Mouse (Mus musculus) embryonic facial prominence, embryonic 10.5 days (tissue): Measurements from ENCODE around the gene Ralgapa2. TPM values are rescaled to one million over a fixed set of nuclear protein-coding genes. Genes with fewer than 3 reads are reported as not detected.

Experiments used
- DNase-seq: peaks from one replicate; pipeline ENCODE4 v3.0.0-alpha.2; 2017; ENCODE audit warnings: low spot score
- H3K27ac ChIP-seq: fragments of 300-500 bp; sonication (generic); replicated peaks from 2 replicates; pipeline ENCODE4 v1.5.1; 2016; ENCODE audit warnings: mild to moderate bottlenecking
- H3K27me3 ChIP-seq: fragments of 300-500 bp; sonication (generic); replicated peaks from 2 replicates; pipeline ENCODE4 v1.6.1; 2016; ENCODE audit warnings: low read depth, mild to moderate bottlenecking; ENCODE audit not compliant: poor library complexity, severe bottlenecking
- H3K36me3 ChIP-seq: fragments of 300-500 bp; sonication (generic); replicated peaks from 2 replicates; pipeline ENCODE4 v1.6.1; 2016; ENCODE audit warnings: mild to moderate bottlenecking, moderate library complexity
- H3K4me1 ChIP-seq: fragments of 300-500 bp; sonication (generic); 2 replicates; pipeline ENCODE4 v1.6.1; 2016
- H3K4me3 ChIP-seq: fragments of 300-500 bp; sonication (generic); 2 replicates; pipeline ENCODE4 v1.5.1; 2016; ENCODE audit warnings: mild to moderate bottlenecking, moderate library complexity
- H3K9me3 ChIP-seq: fragments of 300-500 bp; sonication (generic); 2 replicates; pipeline ENCODE4 v1.6.1; 2016; ENCODE audit warnings: mild to moderate bottlenecking
- WGBS: fragments of 180-500 bp; shearing (Covaris S2); methylation state at CpG from one replicate; pipeline ENCODE4 v1.1.7; 2016; 5-methylcytosine and 5-hydroxymethylcytosine counted together
- polyA plus RNA-seq: library from polyadenylated mRNA; unstranded; fragments of >200 nt; fragmentation: Nextera tagmentation; extraction: Ambion mirVana; gene quantifications from 2 replicates; pipeline ENCODE4 v1.2.1, GENCODE M21; 2016

Gene Ralgapa2
- polyA plus RNA-seq, 1 experiment from 2014 or later: 8.9 TPM

- no peak overlapping the region for H3K4me3 ChIP-seq
- no peaks in the 10 kb centered on the region for H3K36me3 ChIP-seq
- no peak for DNase-seq
- H3K9me3 ChIP-seq: no peaks in the 10 kb centered on the region
- H3K4me1 ChIP-seq: peaks cover 37% of the 10 kb centered on the region
- no peak overlapping the region; the same call in 1 of the 2 replicates for H3K27ac ChIP-seq
- H3K27me3 ChIP-seq: no peaks in the 10 kb centered on the region
- 72% methylated on average over 2 of the region's 2 CpGs for WGBS
Measured at GRCm38 (mm10) chr2:146363483-146363882, 148.7 kb downstream of the Ralgapa2 start.

- Histone ChIP-seq H3K9me3 (no peaks in the 10 kb centered on the region), H3K27ac (no peak overlapping the region; the same call in 1 of the 2 replicates), H3K36me3 (no peaks in the 10 kb centered on the region), H3K4me3 (no peak overlapping the region), H3K4me1 (peaks cover 37% of the 10 kb centered on the region), H3K27me3 (no peaks in the 10 kb centered on the region)
- WGBS: 80% methylated on average over 1 of the region's 1 CpGs
- no peak for DNase-seq
Measured at GRCm38 (mm10) chr2:146362932-146363331, 149.2 kb downstream of the Ralgapa2 start.

GRCm38 (mm10) chr2:146361969-146362368 lies 150.2 kb downstream of the Ralgapa2 start:
- H3K4me3 ChIP-seq: no peak overlapping the region
- 77% methylated on average over 4 of the region's 4 CpGs for WGBS
- no peaks in the 10 kb centered on the region for H3K9me3 ChIP-seq
- H3K4me1 ChIP-seq: peaks cover 34% of the 10 kb centered on the region
- no peaks in the 10 kb centered on the region for H3K36me3 ChIP-seq
- H3K27me3 ChIP-seq: no peaks in the 10 kb centered on the region
- H3K27ac ChIP-seq: no peak overlapping the region
- no peak for DNase-seq

GRCm38 (mm10) chr2:146361076-146361475 lies 151.1 kb downstream of the Ralgapa2 start:
- no peaks in the 10 kb centered on the region for H3K27me3 ChIP-seq
- no peaks in the 10 kb centered on the region for H3K9me3 ChIP-seq
- H3K4me3 ChIP-seq: no peak overlapping the region
- peaks cover 28% of the 10 kb centered on the region for H3K4me1 ChIP-seq
- H3K27ac ChIP-seq: no peak overlapping the region
- 76% methylated on average over 3 of the region's 3 CpGs for WGBS
- H3K36me3 ChIP-seq: no peaks in the 10 kb centered on the region
- no peak for DNase-seq

GRCm38 (mm10) chr2:146359676-146360075 lies 152.5 kb downstream of the Ralgapa2 start:
- H3K27me3 ChIP-seq: no peaks in the 10 kb centered on the region
- H3K36me3 ChIP-seq: no peaks in the 10 kb centered on the region
- H3K4me1 ChIP-seq: peaks cover 17% of the 10 kb centered on the region
- H3K4me3 ChIP-seq: no peak overlapping the region
- no peaks in the 10 kb centered on the region for H3K9me3 ChIP-seq
- no peak for DNase-seq
- 90% methylated on average over 2 of the region's 2 CpGs for WGBS
- no peak overlapping the region for H3K27ac ChIP-seq

- H3K36me3 ChIP-seq: peaks cover 6% of the 10 kb centered on the region; the same call in 1 of the 2 replicates
- H3K27ac ChIP-seq: no peak overlapping the region
- no peaks in the 10 kb centered on the region for H3K9me3 ChIP-seq
- no peaks in the 10 kb centered on the region for H3K27me3 ChIP-seq
- no peak for DNase-seq
- H3K4me1 ChIP-seq: 0 out of 2 replicates have a peak, but pooled peaks cover 4% of the 10 kb centered on the region
- WGBS: 70% methylated on average over 6 of the region's 6 CpGs
- no peak overlapping the region for H3K4me3 ChIP-seq
Measured at GRCm38 (mm10) chr2:146356524-146356923, 155.6 kb downstream of the Ralgapa2 start.

- H3K9me3 ChIP-seq: no peaks in the 10 kb centered on the region
- peaks cover 12% of the 10 kb centered on the region; the same call in 1 of the 2 replicates for H3K4me1 ChIP-seq
- H3K27me3 ChIP-seq: no peaks in the 10 kb centered on the region
- no peak overlapping the region for H3K27ac ChIP-seq
- no peak for DNase-seq
- 93% methylated on average over 5 of the region's 5 CpGs for WGBS
- H3K36me3 ChIP-seq: peaks cover 39% of the 10 kb centered on the region
- H3K4me3 ChIP-seq: no peak overlapping the region
Measured at GRCm38 (mm10) chr2:146350230-146350629, 161.9 kb downstream of the Ralgapa2 start.

- Histone ChIP-seq H3K27me3 (no peaks in the 10 kb centered on the region), H3K9me3 (no peaks in the 10 kb centered on the region), H3K36me3 (peaks cover 47% of the 10 kb centered on the region), H3K4me1 (peaks cover 8% of the 10 kb centered on the region; the same call in 1 of the 2 replicates), H3K4me3 (no peak overlapping the region), H3K27ac (no peak overlapping the region)
- 60% methylated on average over 2 of the region's 2 CpGs for whole genome bisulfite sequencing
- no peak for DNase-seq
Measured at GRCm38 (mm10) chr2:146347942-146348341, 164.2 kb downstream of the Ralgapa2 start.

- Histone ChIP-seq H3K4me1 (no peaks in the 10 kb centered on the region), H3K27me3 (no peaks in the 10 kb centered on the region), H3K9me3 (no peaks in the 10 kb centered on the region), H3K27ac (no peak overlapping the region), H3K36me3 (peaks cover 23% of the 10 kb centered on the region), H3K4me3 (no peak overlapping the region)
- WGBS: 93% methylated on average over 4 of the region's 4 CpGs
- no peak for DNase-seq
Measured at GRCm38 (mm10) chr2:146340090-146340489, 172.1 kb downstream of the Ralgapa2 start.

- no peaks in the 10 kb centered on the region for H3K27me3 ChIP-seq
- WGBS: 77% methylated on average over 1 of the region's 1 CpGs
- H3K27ac ChIP-seq: no peak overlapping the region
- no peak overlapping the region for H3K4me3 ChIP-seq
- peaks cover 14% of the 10 kb centered on the region for H3K36me3 ChIP-seq
- no peaks in the 10 kb centered on the region for H3K9me3 ChIP-seq
- H3K4me1 ChIP-seq: no peaks in the 10 kb centered on the region
- DNase-seq: no peak
Measured at GRCm38 (mm10) chr2:146337540-146337939, 174.6 kb downstream of the Ralgapa2 start.

- H3K9me3 ChIP-seq: no peaks in the 10 kb centered on the region
- H3K36me3 ChIP-seq: no peaks in the 10 kb centered on the region
- 0 out of 2 replicates have a peak overlapping the region, but pooled peaks have one; percentile 26 for H3K27ac ChIP-seq
- DNase-seq: no peak
- WGBS: 82% methylated on average over 5 of the region's 5 CpGs
- H3K27me3 ChIP-seq: no peaks in the 10 kb centered on the region; the same call in 1 of the 2 replicates
- peaks cover 22% of the 10 kb centered on the region for H3K4me1 ChIP-seq
- no peak overlapping the region for H3K4me3 ChIP-seq
Measured at GRCm38 (mm10) chr2:146331894-146332476, 180.2 kb downstream of the Ralgapa2 start.

- H3K9me3 ChIP-seq: no peaks in the 10 kb centered on the region
- peak overlapping the region; percentile 44; the same call in 1 of the 2 replicates for H3K27ac ChIP-seq
- peak; percentile 55 for DNase-seq
- no peaks in the 10 kb centered on the region for H3K36me3 ChIP-seq
- no peak overlapping the region for H3K4me3 ChIP-seq
- H3K4me1 ChIP-seq: peaks cover 33% of the 10 kb centered on the region
- H3K27me3 ChIP-seq: no peaks in the 10 kb centered on the region; the same call in 1 of the 2 replicates
- 17% methylated on average over 8 of the region's 8 CpGs for WGBS
Measured at GRCm38 (mm10) chr2:146330772-146331281, 181.3 kb downstream of the Ralgapa2 start.

- 90% methylated on average over 1 of the region's 1 CpGs for WGBS
- no peak overlapping the region for H3K27ac ChIP-seq
- no peak for DNase-seq
Measured at GRCm38 (mm10) chr2:146330101-146330500, 182.0 kb downstream of the Ralgapa2 start.

More at GRCm38 (mm10) chr2:146330101-146330500, 182.0 kb downstream of the Ralgapa2 start:
- Histone ChIP-seq H3K27me3 (no peaks in the 10 kb centered on the region; the same call in 1 of the 2 replicates), H3K36me3 (no peaks in the 10 kb centered on the region), H3K4me3 (no peak overlapping the region), H3K4me1 (peaks cover 40% of the 10 kb centered on the region), H3K9me3 (no peaks in the 10 kb centered on the region)
